Mouse (Mus musculus) left cerebral cortex, postnatal 10 days (tissue): ENCODE measurements at regions not wholly inside any gene's neighbourhood (a gene's known extent, or its start where the extent isn't known, plus 50 kb on each side); places are given as distances from the start of the nearest gene placed in this dataset.

Experiments
- DNase-seq, 2 experiments: peaks; one replicate each; pipeline ENCODE4 v3.0.0; 2021 to 2022; ENCODE audit warnings: low spot score in 2 of 2, mixed read lengths in 1 of 2; ENCODE audit errors: extremely low spot score in 1 of 2
- intact Hi-C: fragments of 180-260 bp; cut with DNase I; formaldehyde crosslinking; loops from one replicate; pipeline ENCODE4 v1.15.1; 2025

DNA sequence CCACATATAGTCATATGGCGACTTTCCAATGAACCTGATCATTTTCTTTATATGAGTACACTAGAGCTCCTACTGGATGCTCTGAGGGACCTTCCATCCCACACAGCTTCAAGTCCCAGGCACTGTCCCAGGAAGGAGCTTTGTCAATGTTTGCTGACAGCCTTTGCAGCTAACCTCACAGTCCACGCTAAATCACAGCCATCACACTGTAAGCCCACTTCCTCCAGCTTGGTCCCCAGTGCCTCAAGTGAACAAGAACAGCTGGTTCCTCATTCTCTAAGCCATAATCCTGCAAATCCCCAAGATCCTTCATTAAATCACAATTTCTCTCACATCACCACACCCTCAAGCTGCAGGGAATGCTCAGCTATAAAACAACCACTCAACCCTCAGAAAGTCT, 222.6 kb downstream of the Clic5 start:
- intact Hi-C loops = no loop called here
- DNase-seq = no peak

DNA sequence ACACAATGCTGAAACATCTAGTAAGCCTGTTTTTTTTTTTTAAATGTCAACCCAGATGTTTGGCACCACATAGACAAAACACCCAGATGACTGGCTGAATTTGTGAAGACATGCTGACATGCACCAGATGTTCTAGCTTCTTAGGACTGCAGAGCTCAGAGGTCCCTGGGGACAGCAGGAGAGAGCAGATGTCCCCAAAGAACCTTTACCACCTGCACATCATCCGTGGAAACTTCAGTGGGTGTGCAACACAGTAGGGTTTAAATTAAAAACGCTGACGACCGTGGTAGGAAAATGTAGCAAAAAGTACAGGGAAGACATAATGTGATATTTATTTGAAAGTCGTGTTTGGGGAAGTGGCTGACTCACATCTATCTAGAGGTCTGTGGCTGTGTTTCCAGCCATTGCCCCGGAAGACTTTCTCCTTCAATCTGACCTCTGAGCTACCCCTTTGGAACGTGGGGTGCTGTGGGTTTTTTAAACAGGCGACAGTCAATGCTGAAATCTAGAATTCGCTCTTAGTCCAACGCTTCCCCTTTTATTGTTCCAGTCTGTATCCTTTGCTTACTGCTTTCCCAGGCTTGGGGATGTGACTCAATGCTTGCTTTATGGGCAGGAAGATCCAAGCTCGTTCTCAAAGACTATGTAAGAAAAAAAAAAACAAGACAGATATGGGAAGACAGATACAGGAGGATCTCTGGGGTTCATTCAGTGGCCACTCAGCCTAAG, 230.5 kb downstream of the Clic5 start:
- DNase-seq = no peak
- intact Hi-C loops = no loop called here

DNA sequence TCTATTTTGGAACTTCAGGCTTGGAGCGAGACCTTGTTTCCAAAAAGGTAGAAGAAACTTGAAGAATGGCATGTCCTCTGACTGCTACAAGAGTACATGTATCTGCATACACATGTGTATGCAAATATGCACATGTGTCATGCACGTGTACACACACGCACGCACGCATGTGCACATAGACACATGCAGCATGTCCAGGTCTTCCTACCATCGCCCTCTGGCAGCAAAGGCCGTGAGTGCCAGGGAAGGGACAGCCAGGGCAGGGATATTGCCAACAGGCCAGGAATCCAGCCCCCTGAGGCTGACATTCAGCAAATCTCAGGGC, 231.0 kb downstream of the Clic5 start:
- intact Hi-C loops = no loop called here

DNA sequence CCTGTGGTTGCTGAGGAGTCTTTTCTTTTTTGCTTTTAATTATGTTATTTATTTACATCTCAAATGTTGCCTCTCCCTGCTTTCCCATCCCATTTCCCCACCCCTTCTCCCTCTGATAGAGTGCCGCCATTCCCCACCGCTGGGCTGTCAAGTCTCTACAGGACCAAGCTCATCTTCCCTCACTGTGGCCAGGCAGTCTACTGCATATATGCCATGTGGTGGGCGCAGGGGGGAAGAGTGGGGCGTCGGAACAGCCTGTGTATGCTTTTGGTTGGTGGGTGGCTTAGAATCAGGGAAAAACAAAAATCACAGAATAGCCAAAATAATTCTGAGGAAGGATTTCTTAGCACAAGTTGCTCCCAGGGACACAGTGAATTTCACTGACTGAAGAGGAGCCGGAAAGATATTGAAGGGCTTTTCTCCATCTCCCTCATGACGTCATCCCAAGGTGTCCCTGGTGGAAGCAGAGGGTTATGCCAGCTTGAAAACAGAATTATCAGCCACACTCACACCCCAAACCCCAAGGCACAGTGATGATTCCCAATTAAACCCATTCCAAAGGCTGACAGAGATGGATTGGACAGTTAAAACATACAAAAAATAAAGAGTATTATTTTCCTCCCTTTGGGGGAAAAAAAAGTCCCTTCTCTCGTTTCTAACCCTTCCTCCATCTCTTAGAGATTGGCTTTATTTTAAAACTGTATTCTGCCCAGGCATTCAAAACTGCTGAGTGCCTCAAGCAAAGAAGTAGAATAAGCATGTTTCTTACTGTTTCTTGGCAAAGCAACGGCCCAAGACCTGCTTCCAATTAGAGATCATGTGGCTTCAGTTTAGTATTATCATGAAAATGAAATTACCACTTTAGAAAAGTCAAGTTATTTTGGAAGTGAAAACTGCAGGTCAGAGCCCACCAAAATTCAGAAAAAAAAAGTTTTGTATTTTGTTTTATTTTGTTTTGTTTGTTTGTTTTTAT, 232.0 kb downstream of the Clic5 start:
- intact Hi-C loops = no loop called here

More for the DNA sequence above, 231.0 kb downstream of the Clic5 start:
- DNase-seq = no peak

DNA sequence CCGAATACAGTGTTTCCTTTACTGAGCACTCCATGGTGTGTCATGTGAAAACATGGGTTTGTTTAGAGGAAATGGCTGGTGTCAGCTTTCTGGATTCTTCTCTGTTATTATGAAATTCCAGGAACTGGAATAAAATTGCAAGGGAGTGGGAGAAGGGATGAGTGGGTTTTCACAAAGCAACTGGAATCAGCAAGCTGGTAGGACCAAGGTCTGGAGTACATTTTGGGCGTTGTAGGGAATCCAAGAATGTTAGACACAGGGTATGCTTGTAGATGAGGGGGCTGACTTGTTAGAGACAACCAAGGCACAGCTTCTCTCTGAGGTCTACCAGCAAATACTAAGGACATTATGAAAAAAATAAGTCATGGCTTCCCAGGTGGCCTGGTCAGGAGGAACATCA, 233.8 kb downstream of the Clic5 start:
- no peak for DNase-seq
- intact Hi-C loops = no loop called here

More for the DNA sequence above, 232.0 kb downstream of the Clic5 start:
- DNase-seq = no peak

DNA sequence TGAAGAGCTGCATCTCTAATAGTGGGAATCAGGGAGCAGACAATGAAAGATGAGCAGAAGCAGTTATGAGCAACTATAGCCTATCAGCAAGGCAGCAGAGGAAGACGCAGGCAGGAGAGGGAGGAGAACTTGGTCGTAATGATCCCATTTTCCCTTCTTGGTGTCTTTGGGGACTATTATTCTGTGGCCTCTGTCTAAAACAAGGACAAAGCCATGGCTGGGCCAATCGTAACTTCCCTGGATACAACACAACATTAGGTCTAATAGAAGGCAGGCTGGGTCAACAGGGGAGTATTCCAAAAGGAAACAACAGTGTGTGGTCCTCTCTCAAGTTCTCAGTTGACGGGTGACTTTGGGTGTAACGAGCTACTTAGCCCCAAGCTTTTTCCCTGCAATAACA, 234.5 kb downstream of the Clic5 start:
- intact Hi-C loops = no loop called here
- DNase-seq = no peak

DNA sequence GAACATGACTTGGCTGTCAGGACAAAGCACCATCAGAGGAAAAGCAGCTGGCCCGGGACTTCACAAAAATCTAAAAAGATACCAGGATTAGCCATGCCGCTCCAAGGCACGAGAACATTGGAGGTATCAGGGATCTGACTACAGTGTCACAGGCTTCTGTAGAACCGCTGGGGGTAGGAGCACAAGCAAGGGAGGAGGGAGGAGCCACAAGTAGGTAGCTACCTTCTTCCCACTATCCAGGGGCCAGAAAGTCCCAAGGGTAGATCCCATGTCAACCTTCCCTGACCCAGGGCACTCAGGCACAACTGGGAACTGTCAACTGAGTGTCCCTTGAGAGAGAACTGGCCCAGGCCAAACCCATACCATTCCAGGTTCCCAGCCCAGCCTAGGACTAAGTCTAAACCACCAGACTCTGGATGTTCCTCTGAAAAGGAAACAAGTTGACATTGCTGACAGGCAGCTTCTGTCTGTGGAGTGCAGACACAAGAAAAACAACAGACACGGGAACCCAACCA, 235.1 kb downstream of the Clic5 start:
- intact Hi-C loops = no loop called here
- DNase-seq = no peak

DNA sequence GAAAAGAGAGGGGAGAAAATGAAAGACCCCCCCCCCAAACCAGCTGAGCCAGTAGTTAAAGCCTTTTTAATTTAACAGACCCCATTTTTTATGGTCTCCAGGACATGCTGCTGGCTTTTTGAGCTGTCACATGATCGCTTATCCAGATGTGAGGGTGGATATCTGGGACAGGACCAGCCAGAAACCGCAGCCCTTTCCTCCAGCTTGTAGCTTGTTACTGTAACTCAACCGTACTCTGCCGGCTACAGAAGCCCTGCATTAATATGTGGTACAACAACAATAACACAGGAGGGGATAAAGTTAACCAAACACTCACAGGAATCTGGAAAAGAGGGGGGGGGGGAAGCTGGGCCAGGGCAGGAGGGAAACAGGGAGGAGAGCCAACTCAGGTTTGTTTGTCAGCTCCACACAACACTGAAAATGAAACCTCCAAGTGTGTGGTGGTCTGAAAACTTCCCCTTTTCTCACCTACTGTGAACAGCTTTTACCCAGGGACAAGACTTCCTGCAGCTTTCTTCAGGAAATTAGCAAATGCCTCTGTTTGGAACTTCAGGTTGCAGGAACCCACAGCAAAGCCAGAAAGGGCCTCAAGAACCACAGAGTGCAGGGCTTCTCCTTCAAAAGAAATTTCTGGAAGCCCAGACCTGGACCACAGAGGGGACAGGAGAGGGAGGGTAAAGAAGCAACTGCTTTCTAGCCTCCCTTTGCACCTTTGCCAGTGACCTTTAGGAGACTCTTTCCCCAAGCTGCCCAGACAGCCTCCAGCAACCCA, 244.3 kb downstream of the Clic5 start:
- no peak for DNase-seq
- intact Hi-C loops = no loop called here

DNA sequence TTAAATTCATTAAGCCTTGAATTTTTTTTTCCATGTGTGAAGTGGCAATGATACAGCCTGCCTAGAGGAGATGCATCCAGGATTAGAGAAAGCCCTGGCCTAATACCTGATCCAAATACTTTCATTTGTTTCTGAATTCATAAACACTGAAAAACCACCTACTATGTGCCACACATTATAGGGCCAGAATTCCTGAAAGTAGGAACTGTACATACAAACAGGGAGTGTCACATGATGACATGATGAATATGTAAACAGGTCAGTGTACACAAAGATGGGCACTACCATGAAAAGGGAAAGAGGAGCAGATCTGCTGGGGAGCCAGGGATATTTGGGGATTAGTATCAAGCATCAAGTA, 244.9 kb downstream of the Clic5 start:
- DNase-seq = no peak
- intact Hi-C loops = no loop called here

DNA sequence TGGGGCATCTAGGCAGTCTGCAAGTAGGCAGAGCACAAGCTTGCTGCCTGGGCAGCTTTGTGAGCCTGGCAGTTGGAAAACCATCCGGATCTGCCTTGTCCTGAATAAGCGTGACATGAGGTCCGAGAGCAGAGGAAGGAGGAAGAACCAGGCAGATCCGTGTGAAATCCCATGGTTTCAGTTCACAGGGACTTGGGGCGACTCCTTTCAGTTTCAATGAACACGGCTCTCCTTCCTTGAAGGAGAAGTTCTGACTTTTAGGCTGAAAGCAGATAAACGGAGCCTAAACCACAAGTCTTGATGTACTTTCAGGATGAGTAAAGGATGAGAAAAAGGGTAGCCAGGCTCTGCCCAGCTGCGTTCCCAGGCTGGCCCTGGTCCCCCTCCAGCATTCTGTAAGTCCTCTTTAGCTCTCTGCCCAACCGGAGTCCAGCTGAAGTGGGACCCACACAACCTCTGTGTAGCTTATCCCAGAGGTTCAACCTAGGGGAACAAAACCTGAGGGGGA, 248.2 kb downstream of the Clic5 start:
- intact Hi-C loops = no loop called here
- DNase-seq = no peak

DNA sequence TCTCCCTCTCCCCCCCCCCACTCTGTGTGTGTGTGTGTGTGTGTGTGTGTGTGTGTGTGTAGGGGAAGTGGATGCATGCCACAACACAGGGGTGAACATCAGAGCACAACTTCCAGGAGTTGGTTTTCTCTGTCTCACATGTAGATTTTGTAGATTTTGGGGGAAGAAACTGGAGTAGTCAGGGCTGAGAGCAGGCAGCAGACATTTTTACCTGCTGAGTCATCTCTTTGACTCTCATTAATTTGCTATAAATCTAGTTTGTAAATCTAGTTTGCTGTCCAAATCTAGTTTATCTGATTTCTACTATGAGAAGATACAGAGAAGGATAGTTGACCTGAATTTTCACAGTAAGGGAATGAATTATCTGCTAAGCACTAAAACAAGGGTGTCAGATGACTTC, 250.1 kb downstream of the Clic5 start:
- intact Hi-C loops = no loop called here
- no peak for DNase-seq

DNA sequence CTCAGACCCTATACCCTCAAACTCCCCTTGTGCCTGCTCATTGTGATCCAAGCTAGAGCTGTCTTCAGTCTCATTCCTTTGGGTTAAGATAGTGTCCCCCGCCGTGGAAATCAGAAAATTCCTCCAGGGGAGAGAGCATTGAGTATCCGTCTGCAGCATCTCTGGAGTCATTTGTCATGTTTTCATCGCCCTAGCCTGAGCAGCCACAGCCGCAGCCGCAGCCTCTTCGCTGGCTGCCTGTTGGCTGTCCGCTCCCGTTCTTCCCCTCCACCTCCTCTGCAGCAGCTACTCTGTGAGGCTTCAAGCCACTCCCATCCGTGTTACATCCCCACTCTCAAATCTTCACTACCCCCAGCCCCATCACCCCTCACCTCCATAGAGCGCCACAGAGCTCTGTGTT, 255.1 kb downstream of the Clic5 start:
- DNase-seq = no peak
- intact Hi-C loops = no loop called here

DNA sequence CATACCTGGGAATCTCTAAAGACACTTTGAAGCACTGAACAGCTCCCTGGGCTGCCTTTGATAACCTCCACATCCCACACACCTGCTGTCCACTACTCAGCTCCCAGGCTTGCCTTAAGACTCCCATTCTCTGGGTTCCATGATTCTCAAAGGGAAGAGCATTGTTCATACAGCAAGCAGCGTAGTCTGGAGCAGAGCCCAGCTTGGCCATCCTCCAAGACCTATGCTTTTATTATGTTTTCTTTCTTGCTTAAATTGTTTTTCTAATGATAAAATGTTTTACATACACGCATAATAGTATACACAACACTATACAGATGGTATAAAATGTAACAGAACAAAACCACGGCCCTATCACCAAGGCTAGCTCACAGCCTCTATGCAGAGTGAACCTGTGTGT, 257.0 kb downstream of the Clic5 start:
- DNase-seq = no peak
- intact Hi-C loops = no loop called here
